Mouse (Mus musculus): ENCODE measurements around the gene Slc51b.

GRCm38 (mm10) chr9:65375163-65375934 is 47.4 kb downstream of the Slc51b start:
- TF ChIP-seq ZNF384 (IDR thresholded peaks at IDR 0.05; ENCODE audit: low read depth, low read length): no peak
- TF ChIP-seq MAFK (IDR thresholded peaks at IDR 0.05; ENCODE audit: insufficient read depth, low read depth, low read length): no peak
- TF ChIP-seq CHD2 (IDR thresholded peaks at IDR 0.05; ENCODE audit: low read depth, low read length): no peak

Data from ES-E14 (cell line).